Mouse (Mus musculus) CH12.LX (cell line): ENCODE measurements around the gene AW011738. TPM values are rescaled to one million over a fixed set of nuclear protein-coding genes. Genes with fewer than 3 reads are reported as not detected.

Source experiments
- DNase-seq: peaks from one replicate; pipeline ENCODE4 v3.0.0-alpha.2; 2013; ENCODE audit errors: extremely low read depth
- H3K27ac ChIP-seq: 2 replicates; pipeline ENCODE4 v1.5.1; 2012; ENCODE audit warnings: low read depth, mild to moderate bottlenecking, control low read depth, moderate library complexity; ENCODE audit not compliant: insufficient read depth
- H3K27me3 ChIP-seq: replicated peaks from 2 replicates; pipeline ENCODE3; 2012; ENCODE audit warnings: inconsistent platforms
- H3K36me3 ChIP-seq, 2 experiments: replicated peaks in 1 of 2; 2 replicates each; pipeline versions ENCODE3 to v1.6.1; 2012; ENCODE audit warnings: inconsistent platforms in 1 of 2, low read length in 1 of 2, mild to moderate bottlenecking in 1 of 2, mixed read lengths in 1 of 2, moderate library complexity in 1 of 2; ENCODE audit not compliant: control insufficient read depth in 1 of 2, insufficient read depth in 1 of 2
- H3K4me1 ChIP-seq, 2 experiments: 2 replicates each; pipeline ENCODE4 v1.6.1; 2012; ENCODE audit warnings: inconsistent platforms in 1 of 2, moderate library complexity in 1 of 2; ENCODE audit not compliant: insufficient read depth in 2 of 2, control insufficient read depth in 1 of 2
- H3K4me2 ChIP-seq: 2 replicates; pipeline ENCODE4 v1.6.1; 2012; ENCODE audit warnings: low read depth, mild to moderate bottlenecking, control low read depth; ENCODE audit not compliant: poor library complexity, insufficient read depth, severe bottlenecking
- H3K4me3 ChIP-seq, 3 experiments: fragments of 150-350 bp in 1 of 3; sonication (generic) in 1 of 3; replicated peaks in 1 of 3; 2 replicates each; pipeline versions ENCODE3 to v1.5.1; 2011 to 2012; ENCODE audit warnings: low read depth in 2 of 3, low read length in 2 of 3, mild to moderate bottlenecking in 2 of 3, moderate library complexity in 2 of 3, control low read depth in 1 of 3, improper control_type of control experiment in 1 of 3, inconsistent platforms in 1 of 3, mixed read lengths in 1 of 3; ENCODE audit not compliant: poor library complexity in 1 of 3
- H3K79me2 ChIP-seq: replicated peaks from 2 replicates; pipeline ENCODE4 v1.6.1; 2012; ENCODE audit warnings: mild to moderate bottlenecking, moderate library complexity; ENCODE audit not compliant: control insufficient read depth, poor library complexity, insufficient read depth, severe bottlenecking; ENCODE audit errors: extremely low read depth
- H3K9ac ChIP-seq: 2 replicates; pipeline ENCODE4 v1.6.1; 2012; ENCODE audit warnings: low read depth, mild to moderate bottlenecking, control low read depth, moderate library complexity; ENCODE audit not compliant: insufficient read depth
- H3K9me3 ChIP-seq: replicated peaks from 2 replicates; pipeline ENCODE3; 2012; ENCODE audit warnings: low read length, inconsistent platforms, mixed read lengths
- BHLHE40 ChIP-seq: IDR thresholded peaks from 2 replicates; pipeline ENCODE4 v1.6.1; 2011; ENCODE audit warnings: mild to moderate bottlenecking, low read depth, low read length, improper control_type of control experiment
- CHD1 ChIP-seq: IDR thresholded peaks from 2 replicates; pipeline ENCODE4 v1.6.1; 2012; ENCODE audit warnings: low read depth, low read length, improper control_type of control experiment, inconsistent platforms
- CTCF ChIP-seq, 2 experiments: IDR thresholded peaks in 1 of 2; conservative IDR thresholded peaks in 1 of 2; 2 replicates each; pipeline ENCODE4 v1.5.1; 2011 to 2012; ENCODE audit warnings: low read depth in 2 of 2, low read length in 2 of 2, improper control_type of control experiment in 1 of 2, inconsistent platforms in 1 of 2, mild to moderate bottlenecking in 1 of 2, moderate library complexity in 1 of 2
- E2F4 ChIP-seq: IDR thresholded peaks from 2 replicates; pipeline ENCODE4 v1.6.1; 2011; ENCODE audit warnings: low read depth, low read length, improper control_type of control experiment; ENCODE audit not compliant: insufficient replicate concordance
- EP300 ChIP-seq: IDR thresholded peaks from 2 replicates; pipeline ENCODE4 v1.6.1; 2011; ENCODE audit warnings: low read length, improper control_type of control experiment
- ETS1 ChIP-seq: conservative IDR thresholded peaks from 2 replicates; pipeline ENCODE4 v1.6.1; 2012; ENCODE audit warnings: low read depth, mild to moderate bottlenecking, inconsistent platforms, low read length, improper control_type of control experiment, moderate library complexity
- HCFC1 ChIP-seq: IDR thresholded peaks from 2 replicates; pipeline ENCODE4 v1.6.1; 2012; ENCODE audit warnings: low read depth, mild to moderate bottlenecking, inconsistent platforms, low read length, improper control_type of control experiment
- IRF4 ChIP-seq: IDR thresholded peaks from 2 replicates; pipeline ENCODE4 v1.6.1; 2014; ENCODE audit warnings: low read depth, mild to moderate bottlenecking, inconsistent platforms, low read length, improper control_type of control experiment
- JUN ChIP-seq: IDR thresholded peaks from 2 replicates; pipeline ENCODE4 v1.6.1; 2011; ENCODE audit warnings: low read depth, mild to moderate bottlenecking, low read length, improper control_type of control experiment, moderate library complexity; ENCODE audit not compliant: insufficient read depth
- MAX ChIP-seq: IDR thresholded peaks from 2 replicates; pipeline ENCODE4 v1.6.1; 2011; ENCODE audit warnings: low read length, improper control_type of control experiment
- MYC ChIP-seq: IDR thresholded peaks from 2 replicates; pipeline ENCODE4 v1.6.1; 2011; ENCODE audit warnings: low read depth, mild to moderate bottlenecking, improper control_type of control experiment, low read length
- NELFE ChIP-seq: IDR thresholded peaks from 2 replicates; pipeline ENCODE4 v1.6.1; 2011; ENCODE audit warnings: low read depth, low read length, improper control_type of control experiment
- NRF1 ChIP-seq: IDR thresholded peaks from 2 replicates; pipeline ENCODE4 v1.6.1; 2014; ENCODE audit warnings: low read depth, mild to moderate bottlenecking, inconsistent platforms, low read length, improper control_type of control experiment, moderate library complexity
- PAX5 ChIP-seq: IDR thresholded peaks from 2 replicates; pipeline ENCODE4 v1.6.1; 2012; ENCODE audit warnings: low read length, inconsistent platforms, mixed read lengths
- POLR2A ChIP-seq: IDR thresholded peaks from 2 replicates; pipeline ENCODE4 v1.6.1; 2011; ENCODE audit warnings: low read depth, mild to moderate bottlenecking, improper control_type of control experiment, low read length
- POLR2AphosphoS2 ChIP-seq: IDR thresholded peaks from 2 replicates; pipeline ENCODE4 v1.6.1; 2011; ENCODE audit warnings: low read depth, low read length, improper control_type of control experiment
- SMC3 ChIP-seq: IDR thresholded peaks from 2 replicates; pipeline ENCODE4 v1.6.1; 2011; ENCODE audit warnings: low read depth, low read length, improper control_type of control experiment
- TBP ChIP-seq: conservative IDR thresholded peaks from 2 replicates; pipeline ENCODE4 v1.6.1; 2011; ENCODE audit warnings: low read depth, low read length, improper control_type of control experiment
- TCF12 ChIP-seq: IDR thresholded peaks from 2 replicates; pipeline ENCODE4 v1.6.1; 2014; ENCODE audit warnings: low read depth, mild to moderate bottlenecking, inconsistent platforms, low read length, improper control_type of control experiment
- USF1 ChIP-seq: IDR thresholded peaks from 2 replicates; pipeline ENCODE4 v1.6.1; 2014; ENCODE audit warnings: low read depth, mild to moderate bottlenecking, inconsistent platforms, low read length, improper control_type of control experiment
- ZC3H11A ChIP-seq: IDR thresholded peaks from 2 replicates; pipeline ENCODE4 v1.6.1; 2012; ENCODE audit warnings: low read depth, mild to moderate bottlenecking, inconsistent platforms, low read length, improper control_type of control experiment
- ZKSCAN1 ChIP-seq: IDR thresholded peaks from 2 replicates; pipeline ENCODE4 v1.6.1; 2012; ENCODE audit warnings: low read depth, inconsistent platforms, low read length, improper control_type of control experiment, borderline replicate concordance
- ZMIZ1 ChIP-seq: IDR thresholded peaks from 2 replicates; pipeline ENCODE4 v1.6.1; 2012; ENCODE audit warnings: low read depth, mild to moderate bottlenecking, inconsistent platforms, low read length, improper control_type of control experiment
- ZNF384 ChIP-seq: IDR thresholded peaks from 2 replicates; pipeline ENCODE4 v1.6.1; 2012; ENCODE audit warnings: low read depth, low read length, improper control_type of control experiment, inconsistent platforms
- dilution Hi-C: fragments of 300-500 bp; cut with MboI; formaldehyde crosslinking; loops from 2 replicates; pipeline ENCODE4 v1.14.3; 2020; ENCODE audit warnings: low sequenced_read_pairs; ENCODE audit not compliant: extremely low pct_unique_long_range_greater_than_20kb, extremely low pct_ligation_motif_present
- in situ Hi-C: fragments of 300-500 bp; cut with MboI; formaldehyde crosslinking; loops from 3 replicates; pipeline ENCODE4 v1.14.3; 2019; ENCODE audit warnings: low sequenced_read_pairs, low pct_ligation_motif_present, low pct_unique_long_range_greater_than_20kb, mixed read lengths
- polyA plus RNA-seq: library from polyadenylated mRNA; unstranded; fragments of >175 nt; gene quantifications from 2 replicates; pipeline ENCODE4 v1.2.1, GENCODE M21; 2012; ENCODE audit warnings: low read depth; ENCODE audit not compliant: insufficient read length
- total RNA-seq, 2 experiments: library from RNA; depleted of rRNA; stranded (reverse); fragments of 300-350 nt in 1 of 2; fragments of >200 nt in 1 of 2; gene quantifications; 2 replicates each; pipeline ENCODE4 v1.2.3; 2012 to 2014

Gene AW011738
- total and polyA plus RNA-seq, 3 experiments: 0.15 to 1.6 (median 0.20) TPM

GRCm38 (mm10) chr4:156197829-156198205 lies 5.3 kb upstream of the AW011738 start:
- in situ Hi-C loops (no loop called here), dilution Hi-C loops (no loop called here)
- Histone ChIP-seq H3K9me3 (no peaks in the 10 kb centered on the region), H3K4me3 (peak overlapping the region; percentile 34 to 61 (median 54)), H3K36me3 (no peaks in the 10 kb centered on the region), H3K27ac (peak overlapping the region; percentile 58), H3K4me2 (peak overlapping the region; percentile 44), H3K27me3 (peaks cover 24% of the 10 kb centered on the region), H3K9ac (peak overlapping the region; percentile 35), H3K4me1 (peaks cover 12 to 38% of the 10 kb centered on the region in 2 experiments), H3K79me2 (no peaks in the 10 kb centered on the region)
- DNase-seq: peak; percentile 58
- TF ChIP-seq ZC3H11A (no peak), PAX5 (no peak), NRF1 (peak; percentile 65), ZKSCAN1 (no peak), HCFC1 (0 out of 2 replicates have a peak, but pooled peaks have one; percentile 11), ZNF384 (no peak), BHLHE40 (no peak), EP300 (no peak), MYC (no peak), CTCF (conservative IDR thresholded peaks at IDR 0.05 in 1 of 2, IDR thresholded peaks at IDR 0.05 in 1 of 2; ENCODE audit: low read depth in 2 of 2, low read length in 2 of 2) (no peak), USF1 (no peak), CHD1 (no peak), ZMIZ1 (no peak), JUN (no peak), SMC3 (no peak), POLR2AphosphoS2 (no peak), IRF4 (no peak)
- TF ChIP-seq, all 38 proteins: peak for 2

GRCm38 (mm10) chr4:156200623-156201475 lies 2.3 kb upstream of the AW011738 start, which contains the start of gene Isg15:
Gene Isg15, minus strand, starts transcription at chr4:156200818.
- peak within 1 kb of the TSS; percentile 39 for H3K27ac ChIP-seq
- peak; percentile 61 for DNase-seq
- peaks cover 12 to 45% of the 10 kb centered on the region in 2 experiments for H3K4me1 ChIP-seq
- peaks cover 39% of the 10 kb centered on the region for H3K27me3 ChIP-seq
- peak within 1 kb of the TSS; percentile 46 for H3K9ac ChIP-seq
- H3K4me3 ChIP-seq: peak within 1 kb of the TSS; percentile 31 to 46 (median 43)
- H3K9me3 ChIP-seq: no peaks in the 10 kb centered on the region
- TF ChIP-seq ETS1 (peak; percentile 60; the same call in 1 of the 2 replicates), TBP (peak; percentile 59; the same call in 1 of the 2 replicates), NELFE (no peak), TCF12 (no peak), NRF1 (no peak), POLR2A (peak; percentile 53), MAX (no peak), E2F4 (no peak), IRF4 (peak; percentile 75), ZNF384 (0 out of 2 replicates have a peak, but pooled peaks have one; percentile 36)
- no peaks in the 10 kb centered on the region for H3K36me3 ChIP-seq
- dilution Hi-C loops (no loop called here), in situ Hi-C loops (no loop called here)
- H3K4me2 ChIP-seq: peak within 1 kb of the TSS; percentile 69
- H3K79me2 ChIP-seq: no peaks in the 10 kb centered on the region
